8 mouse cellular contexts compared by ENCODE assay signal in the genomic region with DNA sequence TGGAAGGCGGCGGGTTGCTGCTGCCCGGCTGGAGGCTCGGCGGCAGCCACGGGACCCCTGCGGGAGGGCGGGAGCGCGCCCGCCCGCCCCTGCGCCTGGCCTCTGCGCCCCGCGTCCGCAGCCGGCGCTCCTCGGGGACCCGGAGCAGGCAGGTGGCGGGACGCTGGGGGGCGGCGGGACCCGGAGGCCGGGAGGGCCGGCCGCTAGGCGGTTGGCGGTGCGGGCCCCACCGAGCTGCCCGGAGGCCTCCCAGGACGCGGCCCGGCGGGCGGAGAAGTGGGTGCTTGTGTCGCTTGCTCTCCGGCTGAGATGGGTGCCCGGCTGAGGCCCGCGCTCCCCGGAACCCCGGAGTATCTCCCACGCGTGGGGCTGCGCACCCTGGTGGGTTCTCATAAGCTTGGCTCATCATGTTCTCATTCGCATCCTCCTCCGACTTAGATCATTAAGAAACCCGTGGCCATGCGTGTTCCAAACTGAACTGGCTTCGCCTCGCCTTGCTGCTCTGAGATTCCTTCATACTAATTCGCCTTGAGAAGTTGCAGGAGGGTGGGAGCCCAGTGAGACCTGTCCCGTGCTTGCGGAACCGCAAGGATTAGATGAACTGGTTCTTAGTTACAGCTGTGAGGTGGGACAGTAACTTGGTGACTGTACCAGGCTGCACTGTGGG. TPM values are rescaled to one million over a fixed set of nuclear protein-coding genes. Genes with fewer than 3 reads are reported as not detected.
DNase-seq lines count a peak whose midpoint lies in the region; ATAC-seq lines count a peak whose summit lies in the region.

No protein-coding gene starts in this region.

- H3K4me1 ChIP-seq in forebrain, embryonic 13.5 days = peaks cover 26% of the 10 kb centered on the region
- peaks cover 13% of the 10 kb centered on the region for H3K4me1 ChIP-seq in hindbrain, embryonic 12.5 days
- no peaks in the 10 kb centered on the region for H3K4me1 ChIP-seq in stomach, embryonic 14.5 days (ENCODE audit: control insufficient read depth, insufficient read depth, low read length)

- peak overlapping the region; percentile 90 for H3K9ac ChIP-seq in forebrain, embryonic 13.5 days
- H3K9ac ChIP-seq in hindbrain, embryonic 12.5 days = peak overlapping the region; percentile 92
- peak overlapping the region; percentile 56 for H3K9ac ChIP-seq in stomach, embryonic 14.5 days (replicated peaks; ENCODE audit: low read depth, low read length)

- H3K4me3 ChIP-seq in forebrain, embryonic 13.5 days = peak overlapping the region; percentile 84
- peak overlapping the region; percentile 94 for H3K4me3 ChIP-seq in hindbrain, embryonic 12.5 days
- H3K4me3 ChIP-seq in stomach, embryonic 14.5 days (ENCODE audit: low read depth, low read length) = peak overlapping the region; percentile 59

- H3K27me3 ChIP-seq in forebrain, embryonic 13.5 days = no peaks in the 10 kb centered on the region
- H3K27me3 ChIP-seq in hindbrain, embryonic 12.5 days = 0 out of 2 replicates have a peak, but pooled peaks cover 5% of the 10 kb centered on the region
- no peaks in the 10 kb centered on the region for H3K27me3 ChIP-seq in stomach, embryonic 14.5 days (ENCODE audit: control insufficient read depth, insufficient read depth, low read length)

- WGBS in forebrain, embryonic 13.5 days = under 1% methylated on average over 33 of the region's 59 CpGs
- under 1% methylated on average over 47 of the region's 59 CpGs for WGBS in hindbrain, embryonic 12.5 days
- under 1% methylated on average over 53 of the region's 59 CpGs for WGBS in stomach, embryonic 14.5 days

- H3K36me3 ChIP-seq in forebrain, embryonic 13.5 days (ENCODE audit: poor library complexity, severe bottlenecking) = no peaks in the 10 kb centered on the region
- no peaks in the 10 kb centered on the region for H3K36me3 ChIP-seq in hindbrain, embryonic 12.5 days
- no peaks in the 10 kb centered on the region for H3K36me3 ChIP-seq in stomach, embryonic 14.5 days (ENCODE audit: control insufficient read depth, insufficient read depth, low read length)

- H3K4me2 ChIP-seq in forebrain, embryonic 13.5 days = peak overlapping the region; percentile 65
- peak overlapping the region; percentile 76 for H3K4me2 ChIP-seq in hindbrain, embryonic 12.5 days (replicated peaks)
- H3K4me2 ChIP-seq in stomach, embryonic 14.5 days (replicated peaks; ENCODE audit: low read depth, low read length) = peak overlapping the region; percentile 82

- ATAC-seq in forebrain, embryonic 13.5 days = peak; percentile 72
- peak; percentile 82 for ATAC-seq in hindbrain, embryonic 12.5 days (ENCODE audit: low FRiP score)
- peak; percentile 66 for ATAC-seq in stomach, embryonic 14.5 days (ENCODE audit: insufficient number of reproducible peaks, insufficient read depth, low FRiP score, low read depth)

- no peaks in the 10 kb centered on the region; the same call in 1 of the 2 replicates for H3K9me3 ChIP-seq in forebrain, embryonic 13.5 days (replicated peaks)
- 0 out of 2 replicates have a peak, but pooled peaks cover 3% of the 10 kb centered on the region for H3K9me3 ChIP-seq in hindbrain, embryonic 12.5 days (replicated peaks)
- 0 out of 2 replicates have a peak, but pooled peaks cover 6% of the 10 kb centered on the region for H3K9me3 ChIP-seq in stomach, embryonic 14.5 days (ENCODE audit: control insufficient read depth, low read depth, low read length)

- DNase-seq in ovary, postnatal 36 days (ENCODE audit: low spot score) = peak; percentile 45
- no peak for DNase-seq in ovary, adult 18-20 months (ENCODE audit: low spot score)
- peak; percentile 31 to 49 for DNase-seq in left cerebral cortex, adult 8-10 months (ENCODE audit: low spot score in 2 of 2)
- peak; percentile 34 for DNase-seq in mesoderm, embryonic 11.5 days (ENCODE audit: low read depth, low spot score)
- DNase-seq in natural killer cell, adult 2 months (ENCODE audit: low spot score in 2 of 2) = no peak

- peak overlapping the region; percentile 52 for H3K27ac ChIP-seq in forebrain, embryonic 13.5 days
- no peak overlapping the region; the same call in 1 of the 2 replicates for H3K27ac ChIP-seq in hindbrain, embryonic 12.5 days
- no peak overlapping the region; the same call in 1 of the 2 replicates for H3K27ac ChIP-seq in stomach, embryonic 14.5 days (ENCODE audit: low read length)

RNA-seq across cellular contexts. Expression of a gene that starts 14.6 kb away (rescaled TPM):
- polyA plus RNA-seq in forebrain, embryonic 13.5 days (2015; fragmentation: Nextera tagmentation; extraction: Ambion mirVana) = 7.4 and 9.0 TPM in 2 replicates
- 7.5 and 9.2 TPM in 2 replicates for polyA plus RNA-seq in hindbrain, embryonic 12.5 days (2016; fragmentation: Nextera tagmentation; extraction: Ambion mirVana)
- total RNA-seq in left cerebral cortex, adult 8-10 months (2022) = 100 to 1,000 TPM in 2 of 4 experiments, 10 to 100 TPM in 2; 76.2 to 102 (median 95.2) TPM
- polyA plus RNA-seq in stomach, embryonic 14.5 days (2014; fragmentation: Nextera tagmentation; extraction: Ambion mirVana) = 7.5 and 8.2 TPM in 2 replicates

RNA-seq across cellular contexts. Expression of a gene that starts 30.1 kb away (rescaled TPM):
- polyA plus RNA-seq in forebrain, embryonic 13.5 days (2015; fragmentation: Nextera tagmentation; extraction: Ambion mirVana) = not detected in 2 replicates
- not detected in 2 replicates for polyA plus RNA-seq in hindbrain, embryonic 12.5 days (2016; fragmentation: Nextera tagmentation; extraction: Ambion mirVana)
- total RNA-seq in left cerebral cortex, adult 8-10 months (2022) = under 1 TPM; 0.26 to 0.51 (median 0.33) TPM
- polyA plus RNA-seq in stomach, embryonic 14.5 days (2014; fragmentation: Nextera tagmentation; extraction: Ambion mirVana) = not detected in 2 replicates

Comparison
In these comparisons a context has a peak if more than half of its experiments do, and no peak if none do; other contexts are left out.
1. DNase-seq: peak in ovary, postnatal 36 days (single experiment), left cerebral cortex, adult 8-10 months (2 of 2) and mesoderm, embryonic 11.5 days (single experiment); none in ovary, adult 18-20 months (single experiment) and natural killer cell, adult 2 months (0 of 2).
2. Peak in every context shown above with its lines, with median percentiles within 50 percentile points of each other: ATAC-seq, H3K4me2 ChIP-seq, H3K4me3 ChIP-seq and H3K9ac ChIP-seq.